Mouse (Mus musculus): ENCODE data around the gene Fam193a. TPM values are rescaled to one million over a fixed set of nuclear protein-coding genes. Genes with fewer than 3 reads are reported as not detected.

Fam193a gene
- total RNA-seq (2022), result 10 to 100 TPM; 41.6 to 48.2 (median 45.0) TPM

DNA sequence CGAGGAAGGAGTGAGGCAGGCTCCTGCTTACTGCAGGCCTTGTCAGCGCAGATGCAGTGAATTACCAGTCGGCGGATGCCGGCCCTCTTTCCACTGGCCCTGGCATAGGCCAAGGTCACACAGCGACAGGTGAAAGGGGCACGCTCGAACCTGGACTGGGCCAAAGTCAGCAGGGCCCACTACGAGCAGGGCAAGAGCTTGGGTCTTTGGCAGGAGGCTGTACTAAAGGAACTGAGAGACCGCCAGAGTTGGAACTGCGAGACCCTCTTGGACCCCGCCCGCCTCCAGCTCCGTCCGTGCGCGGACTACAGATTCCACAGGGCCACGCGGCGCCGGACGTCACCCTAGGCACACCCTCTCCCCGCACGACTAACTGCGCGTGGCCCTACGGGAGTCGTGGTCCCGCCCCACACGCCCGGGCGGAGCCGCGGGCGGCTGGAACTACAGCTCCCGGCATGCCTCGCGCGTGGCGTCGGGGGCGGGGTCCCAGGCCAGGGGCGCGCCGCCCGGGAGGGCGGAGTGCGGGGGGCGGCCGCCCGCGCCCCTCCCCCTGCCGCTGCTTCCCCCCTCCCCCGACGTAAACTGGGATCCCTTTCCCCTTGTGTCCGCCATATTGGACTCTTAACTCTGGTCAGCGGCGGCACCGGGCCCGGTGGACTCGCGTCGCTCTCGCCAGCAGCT lies at the start of gene Fam193a:
TSS of gene Fam193a (plus strand) at position 593 of the 681 bp plus-strand sequence.
- peak; percentile 95 to 96 for DNase-seq (ENCODE audit: low spot score in 2 of 2)

DNA sequence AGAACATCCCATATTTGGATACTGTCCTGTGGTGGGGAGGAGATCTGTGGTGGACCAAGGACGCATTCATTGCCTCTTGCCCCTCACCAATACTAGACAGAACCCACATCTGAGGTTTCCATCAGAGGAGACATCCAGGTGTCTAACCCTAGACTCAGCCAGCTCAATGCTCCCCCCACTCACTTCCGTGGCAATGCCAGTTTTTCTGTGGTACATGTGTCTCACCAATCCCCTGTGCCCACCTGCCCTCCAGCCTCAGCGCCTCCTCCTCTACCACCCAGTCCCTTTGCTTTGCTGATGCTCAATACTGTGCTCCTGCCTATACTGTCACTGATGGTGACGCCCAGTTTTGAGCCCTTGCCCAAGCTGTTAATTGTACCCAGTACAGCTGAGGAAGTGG lies 48.5 kb upstream of the Fam193a start:
- no peak for DNase-seq (ENCODE audit: low spot score in 2 of 2)

DNA sequence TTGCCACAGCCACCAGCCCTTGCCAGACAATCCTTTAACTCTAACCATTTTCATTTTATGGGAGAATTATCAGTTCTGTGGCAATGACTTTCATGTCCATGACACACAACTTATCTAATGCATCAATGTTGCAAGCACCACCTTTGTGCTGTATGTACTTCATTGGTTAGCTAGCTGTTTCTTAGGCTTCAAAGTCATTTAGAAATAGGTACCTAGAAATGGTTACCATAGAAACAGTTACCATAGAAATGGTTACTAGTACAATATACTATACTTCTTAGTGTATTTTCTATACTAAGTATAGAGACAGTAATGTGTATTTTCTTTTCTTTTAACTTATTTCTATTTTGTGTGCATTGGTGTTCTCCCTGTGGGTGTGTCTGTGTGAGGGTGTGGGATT lies 44.4 kb upstream of the Fam193a start:
- DNase-seq (ENCODE audit: low spot score in 2 of 2), result no peak

DNA sequence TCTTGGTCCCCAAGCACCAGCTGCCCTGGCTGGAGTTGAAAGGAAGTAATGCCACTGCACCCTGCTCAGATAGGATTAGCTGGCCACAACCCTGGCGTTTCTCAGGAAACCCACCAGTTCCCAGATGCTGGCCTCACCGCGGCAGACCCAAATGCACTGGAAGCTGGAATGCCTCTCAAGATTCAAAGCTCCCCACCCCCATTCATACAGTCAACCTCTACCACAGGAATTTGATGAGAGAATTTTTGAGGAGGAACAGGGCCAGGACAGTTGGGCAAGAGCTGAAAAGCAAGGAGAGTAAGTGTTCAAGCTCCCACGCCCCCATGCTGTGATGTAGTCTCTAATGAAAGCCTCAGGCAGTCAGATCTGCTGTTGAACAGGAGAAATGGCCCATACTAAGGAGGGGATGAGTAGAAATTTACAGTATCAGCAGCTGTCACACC lies 43.5 kb upstream of the Fam193a start:
- DNase-seq (ENCODE audit: low spot score in 2 of 2), result no peak

DNA sequence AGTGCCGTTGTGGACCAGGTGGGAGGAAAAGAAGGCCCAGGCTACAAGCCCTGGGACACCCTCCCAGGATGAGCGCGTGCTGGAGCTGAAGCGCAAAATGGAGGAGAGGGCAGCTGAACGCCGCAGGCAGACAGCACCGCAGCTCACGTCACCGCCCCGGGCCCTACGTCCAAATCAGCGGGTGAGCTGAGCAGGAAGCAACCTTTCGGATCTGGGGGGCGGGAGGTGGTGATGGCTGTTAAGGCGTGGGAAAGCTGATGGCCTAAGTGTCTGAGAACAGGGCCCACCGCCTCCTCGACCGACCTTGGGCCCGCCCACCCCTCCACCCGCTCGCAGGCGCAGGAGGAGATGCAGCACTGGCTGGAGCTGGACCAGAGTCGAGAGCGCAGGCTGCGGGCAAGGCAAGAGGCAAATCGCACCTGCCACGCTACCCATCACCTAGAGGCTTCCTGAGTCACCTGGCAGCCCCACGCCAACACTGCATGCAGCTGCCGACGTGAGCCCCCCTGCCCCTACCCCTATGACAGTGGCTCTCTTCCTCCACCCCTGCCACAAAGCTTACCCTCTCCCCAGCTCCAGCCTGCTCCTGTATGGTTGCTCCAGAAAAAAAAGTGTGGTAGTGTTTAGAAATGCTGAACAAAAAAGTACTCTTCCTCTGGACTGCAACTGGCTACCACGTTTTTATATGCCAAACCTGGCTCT lies 42.7 kb upstream of the Fam193a start:
- peak; percentile 7 to 11 for DNase-seq (ENCODE audit: low spot score in 2 of 2)

DNA sequence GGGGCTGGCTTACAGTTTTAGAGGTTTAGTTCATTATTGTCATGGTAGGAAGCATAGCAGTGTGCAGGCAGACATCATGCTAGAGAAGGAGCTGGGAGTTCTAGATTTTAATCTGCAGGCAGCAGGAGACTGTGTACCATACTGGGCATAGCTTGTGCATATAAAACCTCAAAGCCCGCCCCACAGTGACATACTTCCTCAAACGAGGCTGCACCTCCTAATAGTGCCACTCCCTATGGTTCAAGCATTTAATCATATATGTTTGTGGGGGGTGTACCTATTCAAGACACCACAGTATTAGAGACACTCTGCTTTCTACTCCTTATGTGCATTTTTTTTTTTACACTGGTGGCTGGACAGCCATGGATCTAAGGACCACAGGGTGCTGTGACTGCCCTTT lies 39.6 kb upstream of the Fam193a start:
- DNase-seq (ENCODE audit: low spot score in 2 of 2), result no peak

DNA sequence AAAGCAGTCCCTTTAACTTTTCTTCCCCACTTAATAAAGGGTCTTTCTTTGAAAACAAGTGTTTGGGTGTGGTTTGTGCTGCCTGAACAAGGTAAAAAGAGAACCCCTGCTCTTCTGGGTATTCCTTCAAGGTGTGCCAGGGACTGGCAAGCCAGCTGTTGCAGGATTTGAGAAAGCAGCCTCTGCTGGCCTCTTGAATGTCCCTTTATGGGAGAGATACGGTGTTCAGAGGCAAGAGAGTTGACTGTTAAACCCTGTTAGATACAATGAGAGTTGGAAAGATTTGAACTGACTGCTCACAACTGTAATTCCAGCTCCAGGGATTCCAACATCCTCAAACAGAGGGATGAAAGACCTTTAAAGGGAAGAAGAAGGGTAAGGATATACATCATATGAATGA lies 35.7 kb upstream of the Fam193a start:
- DNase-seq (ENCODE audit: low spot score in 2 of 2), result no peak

DNA sequence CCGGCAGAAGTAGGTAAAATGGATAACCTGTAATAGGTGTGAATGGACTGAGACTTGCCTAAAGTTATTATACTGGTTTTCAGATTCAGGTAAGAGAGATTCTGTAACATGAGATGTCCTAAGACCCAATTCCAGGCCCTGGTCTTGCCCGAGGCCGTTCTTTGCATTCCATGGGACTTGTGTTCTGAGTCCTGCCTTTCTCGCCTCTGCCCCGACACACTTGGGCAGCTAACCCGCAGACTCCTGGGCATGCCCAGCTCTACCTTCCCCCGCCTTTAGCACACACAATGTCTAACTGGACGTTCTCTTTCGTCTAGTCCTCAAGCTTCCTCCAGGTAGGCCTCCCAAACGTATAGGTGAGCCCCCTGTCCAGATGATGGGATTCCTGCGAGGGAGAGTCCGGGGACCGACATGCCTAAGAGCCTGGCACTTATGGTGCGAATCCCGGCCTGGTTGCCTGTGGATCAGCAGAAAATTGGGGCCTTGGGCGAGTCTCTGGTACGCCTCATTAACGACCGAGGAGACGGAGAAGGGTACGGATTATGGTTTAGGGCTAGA lies 34.1 kb upstream of the Fam193a start:
- DNase-seq (ENCODE audit: low spot score in 2 of 2), result no peak

DNA sequence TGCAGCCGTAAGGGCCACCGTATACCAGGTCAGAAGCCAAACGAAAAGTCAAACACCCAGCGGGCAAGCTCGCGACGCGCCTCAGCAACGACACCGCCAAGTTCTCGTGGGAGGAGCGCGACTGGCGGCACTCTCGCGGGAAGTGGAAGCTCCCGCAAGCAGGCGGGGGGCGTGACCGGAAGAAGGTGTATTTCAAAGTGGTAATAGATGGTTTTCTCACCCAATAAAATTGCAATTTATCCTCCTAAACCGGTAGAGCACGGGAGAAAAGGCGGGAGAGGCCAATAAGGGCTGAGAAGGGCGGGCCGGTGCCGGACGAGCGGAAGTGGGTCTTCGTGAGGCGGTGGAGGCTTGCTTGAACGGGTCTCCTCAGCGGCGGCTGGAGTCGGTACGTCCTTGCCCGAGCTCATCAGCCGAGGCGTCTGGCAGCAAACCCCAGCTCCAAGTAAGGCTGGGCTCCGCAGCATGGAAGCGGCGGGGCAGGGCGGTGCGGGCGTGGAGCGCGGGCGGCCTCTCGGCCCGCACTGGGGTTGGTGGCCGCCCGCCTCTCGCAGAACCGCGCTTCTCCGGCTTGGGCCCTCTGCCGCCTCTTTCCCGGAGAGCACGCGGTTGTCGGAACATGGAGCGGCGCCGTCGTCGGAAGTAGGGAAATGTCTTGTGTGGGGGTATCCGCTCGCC lies 33.5 kb upstream of the Fam193a start, which contains the start of gene Rnf4:
TSS of gene Rnf4 (plus strand) at position 193 of the 678 bp plus-strand sequence.
- DNase-seq (ENCODE audit: low spot score in 2 of 2), result peak; percentile 97

DNA sequence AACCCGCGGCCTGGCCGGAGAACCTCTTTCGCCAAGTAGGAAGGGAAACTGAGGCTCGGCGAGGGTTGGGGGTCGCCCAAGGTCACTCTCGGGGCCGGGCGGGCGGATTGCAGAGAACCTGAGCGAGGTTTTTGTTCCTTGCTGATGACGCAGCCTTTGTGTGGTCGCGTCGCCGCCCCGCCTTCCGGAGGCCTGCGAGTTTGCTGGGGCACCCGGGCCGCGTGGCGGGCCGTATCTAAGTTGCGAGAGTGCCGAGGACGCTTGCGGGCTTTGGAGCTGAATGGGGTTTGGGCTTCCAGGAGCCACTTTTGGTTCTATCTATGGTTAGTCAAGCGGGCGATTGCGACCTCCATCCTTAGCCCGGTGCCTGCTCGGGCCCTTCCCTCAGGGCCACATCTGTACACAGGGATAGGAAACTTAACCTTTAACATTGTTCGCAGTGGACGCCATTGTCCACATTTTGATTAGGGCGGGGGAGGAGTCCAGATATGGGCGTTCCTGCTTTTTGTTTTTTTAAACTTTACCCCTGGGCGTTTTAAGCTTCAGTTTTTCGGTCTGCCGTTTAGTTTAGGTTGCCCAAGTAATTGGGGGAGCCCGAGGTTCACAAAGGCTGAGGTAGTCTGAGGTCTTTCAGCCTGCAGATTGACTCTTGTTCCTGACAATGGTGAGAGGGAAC lies 32.8 kb upstream of the Fam193a start:
- DNase-seq (ENCODE audit: low spot score in 2 of 2), result peak in 1 of 2 experiments; percentile 20

DNA sequence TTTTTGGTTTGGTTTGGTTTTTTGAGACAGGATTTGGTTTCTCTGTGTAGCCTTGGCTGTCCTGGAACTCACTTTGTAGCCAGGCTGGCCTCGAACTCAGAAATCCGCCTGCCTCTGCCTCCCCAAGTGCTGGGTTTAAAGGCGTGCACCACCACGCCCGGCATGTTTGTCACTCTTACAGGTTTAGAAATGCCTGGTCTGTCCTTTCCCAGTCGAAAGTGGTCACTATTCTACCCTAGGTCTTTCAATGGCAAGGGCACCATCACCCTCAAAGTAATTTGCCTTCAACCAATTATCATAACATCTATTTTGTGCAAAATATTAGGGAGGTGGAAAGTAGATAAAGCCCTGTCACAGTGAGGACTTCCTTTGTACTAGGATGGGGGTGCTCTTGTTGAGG lies 29.5 kb upstream of the Fam193a start:
- no peak for DNase-seq (ENCODE audit: low spot score in 2 of 2)

DNA sequence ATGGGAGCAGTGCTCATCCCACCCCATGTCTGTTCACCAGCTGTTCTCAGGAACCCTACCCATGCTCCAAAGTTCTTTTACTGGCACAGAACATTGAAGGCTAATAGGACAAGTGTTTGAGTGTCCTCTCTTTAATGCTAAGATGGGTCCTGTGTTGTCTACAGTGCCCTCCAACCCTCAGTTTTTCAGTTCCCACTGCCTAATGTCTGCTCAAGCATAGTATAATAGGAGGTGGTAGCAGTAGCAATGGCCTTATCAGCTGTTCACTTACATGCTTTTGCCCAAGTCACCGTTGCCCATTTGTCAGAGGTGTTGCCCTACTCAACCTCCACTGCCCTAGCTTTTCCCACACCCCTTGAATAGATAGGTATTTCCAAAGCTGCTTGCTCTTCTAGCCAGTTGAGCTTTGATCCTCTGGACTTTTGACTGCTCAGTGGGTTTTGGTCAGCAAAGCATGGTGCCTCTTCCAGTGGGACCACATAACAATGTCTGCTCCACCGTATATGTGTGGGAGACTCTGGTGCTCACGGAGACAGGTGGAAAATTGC lies 17.6 kb upstream of the Fam193a start:
- no peak for DNase-seq (ENCODE audit: low spot score in 2 of 2)

DNA sequence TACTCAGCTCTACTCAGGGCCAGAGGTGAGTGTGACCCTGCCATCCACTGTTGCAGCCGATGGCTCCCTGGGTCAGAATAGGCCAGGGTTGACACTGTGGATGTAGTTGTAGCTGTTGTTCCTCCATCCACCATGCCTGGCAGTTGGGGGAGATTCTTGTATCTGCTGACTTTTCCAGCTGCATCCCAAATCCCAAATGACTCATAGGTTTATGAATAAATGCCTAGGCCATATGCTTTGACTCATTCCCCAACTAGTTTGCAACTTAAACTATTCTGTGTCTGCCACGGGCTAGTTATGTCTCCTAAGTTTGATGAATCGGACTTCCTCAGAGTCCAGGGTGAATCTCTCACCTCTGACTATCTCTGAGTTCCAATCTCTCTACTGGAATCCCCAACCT lies 9.5 kb upstream of the Fam193a start:
- no peak for DNase-seq (ENCODE audit: low spot score in 2 of 2)

DNA sequence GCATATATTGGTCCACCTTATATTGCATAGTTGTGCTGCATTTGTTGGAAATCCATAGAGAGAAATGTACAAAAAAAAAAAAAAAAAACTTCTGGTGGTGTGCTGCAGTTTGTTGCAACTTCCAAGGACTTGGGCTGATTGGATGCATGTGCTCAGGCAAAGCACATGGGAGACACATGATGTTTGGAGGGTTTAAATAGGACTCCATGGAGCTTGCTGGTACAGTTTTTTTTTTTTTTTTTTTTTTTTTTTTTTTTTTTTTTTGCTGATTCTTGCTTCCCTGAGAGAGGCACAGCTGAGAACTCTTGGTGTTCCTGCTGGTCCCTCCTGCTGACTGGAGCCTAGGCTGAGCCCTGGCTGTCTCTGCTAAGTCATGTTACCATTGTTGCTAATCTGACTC lies 6.6 kb upstream of the Fam193a start:
- DNase-seq (ENCODE audit: low spot score in 2 of 2), result no peak

DNA sequence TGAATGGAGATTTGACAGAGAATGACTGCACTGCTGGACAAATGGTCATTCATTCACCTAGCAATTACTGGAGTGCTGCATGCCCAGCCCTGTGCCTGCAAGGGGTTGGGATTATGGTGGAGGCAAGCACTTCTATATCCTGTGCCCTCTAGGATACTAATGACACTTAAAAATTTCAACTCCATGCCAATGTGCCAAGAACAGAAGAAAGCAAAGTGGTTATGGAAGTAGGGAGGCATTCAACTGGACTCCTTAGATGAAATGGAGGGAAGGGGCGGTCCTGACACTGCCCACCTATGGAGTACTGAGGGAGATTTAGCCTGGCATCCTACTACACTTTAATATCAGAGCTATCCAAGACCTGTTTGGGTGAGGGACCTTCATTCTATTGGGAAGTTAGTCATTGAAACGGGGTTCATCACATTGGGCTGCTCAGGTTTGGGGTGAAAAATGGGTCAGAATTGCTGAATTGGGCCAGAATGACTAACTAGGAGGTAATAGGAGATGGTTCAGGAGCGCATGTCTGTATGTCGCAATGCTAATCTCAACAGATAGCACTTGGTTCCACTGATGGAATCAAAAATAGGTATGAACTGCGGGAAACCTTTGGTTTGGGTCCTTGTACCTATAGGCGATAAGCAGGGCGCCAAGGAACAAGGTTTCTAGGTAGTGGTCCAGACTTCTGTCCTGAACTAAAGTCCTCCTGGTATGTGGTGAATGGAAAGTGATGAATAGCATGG lies 1.0 kb upstream of the Fam193a start:
- DNase-seq (ENCODE audit: low spot score in 2 of 2), result no peak

DNA sequence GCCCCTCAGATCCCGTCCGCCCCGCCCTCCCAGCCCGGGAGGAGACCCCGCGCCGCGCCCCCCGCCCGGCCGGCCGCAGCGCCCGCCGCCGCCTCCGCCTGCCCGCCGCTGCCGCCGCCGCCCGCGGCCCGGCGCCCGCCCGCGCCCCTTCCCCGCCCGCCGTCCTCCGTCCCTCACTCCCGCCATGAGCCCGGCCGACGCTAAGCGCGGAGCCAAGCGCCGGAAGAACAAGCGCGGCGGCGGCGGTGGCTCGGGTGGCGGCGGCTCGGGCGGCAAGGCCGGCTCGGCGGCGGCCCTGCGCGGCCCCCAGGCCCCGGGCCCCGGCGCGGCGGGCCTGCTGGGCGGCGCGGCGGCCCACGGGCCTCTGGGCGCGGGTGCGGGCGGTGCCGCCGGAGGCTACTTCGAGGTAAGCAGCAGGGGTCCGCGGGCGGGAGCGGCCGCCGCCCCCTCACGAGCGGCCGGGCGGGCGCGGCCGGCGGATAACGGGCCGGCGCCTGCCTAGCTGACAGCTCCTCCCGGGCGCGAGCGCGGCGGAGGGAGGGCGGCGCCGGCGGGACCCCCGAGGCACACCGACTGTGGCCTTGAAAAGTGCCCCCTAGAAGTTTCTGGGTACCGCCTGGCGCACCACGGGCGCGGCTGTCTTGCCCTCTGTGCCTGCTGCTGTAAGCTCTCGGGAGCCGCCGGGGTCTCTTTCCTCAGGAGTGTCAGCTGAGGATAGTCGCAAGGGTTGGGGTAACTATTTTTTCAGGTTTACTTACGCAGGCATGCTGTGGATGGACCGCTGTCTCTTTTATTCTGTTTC lies 490 bp downstream of the Fam193a start:
- peak in 1 of 2 experiments; percentile 9 for DNase-seq (ENCODE audit: low spot score in 2 of 2)

DNA sequence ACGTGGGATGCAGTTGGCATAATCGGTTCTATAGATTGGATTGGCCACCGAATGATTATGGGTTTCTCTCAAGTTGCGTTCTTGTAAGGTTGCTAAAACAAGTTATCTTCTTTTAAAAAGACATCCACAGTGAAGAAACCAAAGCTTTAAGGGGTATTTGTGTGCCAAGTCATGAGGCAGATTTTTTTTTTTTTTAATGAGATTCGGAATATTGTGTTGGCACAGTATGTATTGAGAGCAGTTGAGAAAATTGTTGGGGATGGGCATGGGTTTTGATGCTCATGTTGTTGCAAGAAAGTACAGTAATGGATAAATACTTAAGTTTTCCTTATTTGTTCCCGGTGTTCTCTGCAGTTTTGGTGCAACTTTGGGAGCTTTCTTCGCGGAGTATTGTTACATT lies 1.1 kb downstream of the Fam193a start:
- no peak for DNase-seq (ENCODE audit: low spot score in 2 of 2)

DNA sequence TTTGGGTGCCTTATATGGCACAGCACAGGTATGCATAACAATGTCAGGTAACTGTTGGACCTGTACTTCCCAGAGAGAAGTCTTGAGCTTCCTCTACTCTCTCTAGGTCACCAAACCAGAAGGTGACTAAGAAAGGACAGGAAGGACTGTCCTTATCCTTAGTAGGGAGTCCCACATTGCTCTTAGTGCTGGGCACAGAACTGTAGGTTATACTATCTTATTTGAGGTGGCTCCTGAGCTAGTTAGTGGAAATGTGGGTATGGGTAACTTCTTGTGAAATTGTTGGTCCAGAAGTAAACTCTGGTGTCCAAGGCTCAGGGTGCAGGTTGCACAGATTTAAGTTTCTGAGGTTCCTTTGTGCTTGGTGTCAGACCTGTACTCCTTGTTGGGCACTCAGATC lies 2.4 kb downstream of the Fam193a start:
- no peak for DNase-seq (ENCODE audit: low spot score in 2 of 2)

DNA sequence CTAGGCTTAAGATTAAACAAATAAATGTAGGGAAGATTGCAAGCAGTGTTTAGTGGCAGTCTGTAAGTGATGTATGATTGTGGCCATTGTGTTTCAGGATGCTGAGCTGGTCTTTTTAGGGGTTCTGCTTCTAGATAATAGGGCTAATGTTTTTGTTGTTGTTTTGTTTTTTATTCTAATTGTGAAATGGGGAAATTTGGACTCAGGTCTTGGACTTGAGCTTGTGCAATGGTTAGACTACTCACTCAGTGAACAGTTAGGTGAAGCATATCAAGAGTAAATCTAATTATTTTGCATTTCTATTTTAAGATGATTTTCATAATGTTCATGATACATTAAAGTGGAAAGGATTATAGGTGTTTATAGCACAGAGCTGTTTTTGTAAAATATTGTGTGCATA lies 2.8 kb downstream of the Fam193a start:
- DNase-seq (ENCODE audit: low spot score in 2 of 2), result no peak

DNA sequence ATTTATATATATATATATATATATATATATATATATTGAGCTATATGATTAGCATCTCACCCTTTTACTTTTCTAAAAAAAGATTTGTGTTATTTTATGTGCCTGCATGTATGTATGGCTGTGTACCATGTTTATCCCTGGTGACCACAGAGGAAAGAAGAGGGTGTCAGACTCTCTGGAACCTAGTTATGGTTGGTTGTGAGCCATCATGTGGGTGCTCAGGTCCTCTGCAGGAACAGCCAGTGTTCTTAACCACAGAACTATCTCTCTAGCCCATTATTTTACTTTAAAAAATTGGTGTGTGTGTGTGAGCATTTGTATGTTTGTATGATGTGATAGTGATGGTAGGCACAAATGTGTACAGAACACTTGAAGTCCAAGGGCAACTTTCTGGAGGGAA lies 9.1 kb downstream of the Fam193a start:
- no peak for DNase-seq (ENCODE audit: low spot score in 2 of 2)

Data from layer of hippocampus, adult 8-10 months (tissue).